Mouse (Mus musculus) c-Kit-negative CD71-positive TER-119-positive erythroid progenitor cells, embryonic 14.5 days (primary cell): ENCODE data around the gene Abi3.

Source experiments
- DNase-seq: peaks from one replicate; pipeline ENCODE4 v3.0.0-alpha.2; 2013; ENCODE audit warnings: low read depth, low spot score

Gene Abi3

GRCm38 (mm10) chr11:95789451-95789891, 52.8 kb downstream of the Abi3 start:
- no peak for DNase-seq

DNA sequence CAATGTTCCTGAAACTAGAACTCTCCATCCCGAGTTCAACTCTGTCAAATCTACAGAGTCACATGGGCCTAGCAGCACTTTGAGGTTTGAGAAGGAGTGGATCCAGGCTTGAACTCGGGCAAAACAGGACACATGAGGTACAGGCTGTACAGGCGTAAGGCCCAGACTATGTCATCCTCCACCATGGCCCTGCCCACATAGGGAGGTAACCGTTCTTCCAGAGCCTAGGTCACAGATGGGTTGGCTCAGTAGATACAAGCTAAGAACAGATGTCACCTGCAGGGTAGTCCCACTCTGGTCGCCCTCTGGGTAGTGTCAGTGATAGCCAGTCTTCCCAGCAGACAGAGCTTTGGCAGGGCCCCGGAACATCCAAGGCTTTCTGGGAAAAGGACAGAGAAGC, 55.8 kb downstream of the Abi3 start:
- DNase-seq, result no peak

GRCm38 (mm10) chr11:95785675-95786074, 56.6 kb downstream of the Abi3 start:
- no peak for DNase-seq

DNA sequence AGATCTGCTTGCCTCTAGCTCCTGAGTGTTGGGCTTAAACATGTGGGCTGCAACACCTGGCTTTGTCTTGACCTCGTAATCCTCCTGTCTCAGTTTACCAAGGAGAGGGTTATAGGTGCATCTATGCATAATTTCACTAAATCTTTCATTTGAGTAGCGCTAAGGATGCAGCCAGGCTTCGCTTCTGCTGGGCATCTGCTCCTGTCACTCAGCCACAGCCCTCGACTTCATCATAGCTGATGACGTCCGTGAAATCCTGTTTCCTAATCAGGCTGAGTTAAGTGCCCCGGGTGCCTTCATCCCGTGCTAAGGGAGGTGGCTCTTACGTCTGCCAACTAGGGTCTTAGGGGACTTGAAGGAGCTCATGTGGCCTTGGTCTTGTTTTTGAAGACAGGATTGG, 58.3 kb downstream of the Abi3 start:
- DNase-seq, result no peak

GRCm38 (mm10) chr11:95783457-95783856, 58.8 kb downstream of the Abi3 start:
- DNase-seq, result no peak

GRCm38 (mm10) chr11:95781557-95781956, 60.7 kb downstream of the Abi3 start:
- no peak for DNase-seq

DNA sequence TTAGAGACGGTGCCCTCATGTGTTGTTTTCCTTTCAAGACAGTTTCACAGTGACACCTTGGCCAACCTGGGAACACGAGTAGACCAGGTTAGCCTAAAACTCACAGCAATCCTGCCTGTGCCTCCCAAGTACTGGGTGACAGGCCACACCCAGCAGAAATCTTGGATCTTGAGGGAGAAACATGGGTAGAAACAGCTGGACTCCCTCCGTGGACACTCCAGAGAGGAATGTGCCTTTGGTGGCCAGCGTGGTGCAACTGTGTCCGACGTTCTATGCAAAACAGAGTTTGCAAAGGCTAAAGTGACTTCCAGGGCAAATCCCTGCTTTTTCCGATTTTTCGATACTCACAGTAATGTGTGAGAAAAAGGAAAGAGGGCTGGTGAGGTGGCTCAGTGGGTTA, 61.8 kb downstream of the Abi3 start:
- no peak for DNase-seq
